Mouse (Mus musculus): ENCODE measurements around the gene Cxcr4. TPM values are rescaled to one million over a fixed set of nuclear protein-coding genes. Genes with fewer than 3 reads are reported as not detected.

Gene Cxcr4
- polyA plus RNA-seq (2015; fragmentation: Nextera tagmentation; extraction: Ambion mirVana): 1.3 TPM in 2 replicates

DNA sequence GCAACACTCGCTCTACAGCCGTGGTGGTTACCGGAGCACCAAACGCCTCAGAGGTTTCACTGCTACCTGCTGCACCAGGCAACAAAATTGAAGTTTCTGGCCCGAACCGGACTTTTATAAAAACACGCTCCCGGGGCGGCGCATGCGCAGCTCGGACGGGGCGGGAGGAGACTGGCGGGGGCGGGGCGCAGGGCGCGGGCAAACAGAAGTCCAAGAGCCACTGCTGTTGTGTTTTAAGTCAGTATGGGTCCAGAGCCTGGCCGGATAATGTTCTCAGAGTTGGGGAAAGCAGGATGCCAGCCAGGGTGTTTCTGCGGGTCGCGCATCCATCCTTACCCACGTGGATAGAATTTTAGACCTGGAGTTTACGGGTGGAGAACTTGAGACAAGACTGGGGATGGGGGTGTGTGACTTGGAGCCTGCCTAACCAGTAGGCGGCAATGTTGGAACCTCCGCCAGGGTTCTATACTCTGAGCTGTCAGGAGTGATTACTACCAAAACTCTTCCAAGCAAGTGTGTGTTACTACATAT is at the start of gene Cxcr4:
Gene Cxcr4 (minus strand): TSS at position 83 of the 531 bp plus-strand sequence.
- peak; percentile 62 for ATAC-seq
- Histone ChIP-seq H3K4me2 (replicated peaks; ENCODE audit: low read depth) (peak within 1 kb of the TSS; percentile 88), H3K27me3 (replicated peaks; ENCODE audit: control insufficient read depth, insufficient read depth, low read length) (peaks cover 16% of the 10 kb centered on the region), H3K27ac (ENCODE audit: low read depth, low read length) (no peak within 1 kb of the TSS), H3K9ac (ENCODE audit: low read depth, low read length) (peak within 1 kb of the TSS; percentile 8), H3K4me1 (replicated peaks; ENCODE audit: control insufficient read depth, insufficient read depth, low read length) (peaks cover 8% of the 10 kb centered on the region; the same call in 1 of the 2 replicates), H3K4me3 (ENCODE audit: low read depth, low read length) (peak within 1 kb of the TSS; percentile 52), H3K36me3 (ENCODE audit: control insufficient read depth, insufficient read depth) (no peaks in the 10 kb centered on the region), H3K9me3 (ENCODE audit: control insufficient read depth) (no peaks in the 10 kb centered on the region)
- peak; percentile 68 for TF ChIP-seq CTCF (IDR thresholded peaks at IDR 0.05; ENCODE audit: low read depth)
- WGBS: under 1% methylated on average over 27 of the region's 27 CpGs

DNA sequence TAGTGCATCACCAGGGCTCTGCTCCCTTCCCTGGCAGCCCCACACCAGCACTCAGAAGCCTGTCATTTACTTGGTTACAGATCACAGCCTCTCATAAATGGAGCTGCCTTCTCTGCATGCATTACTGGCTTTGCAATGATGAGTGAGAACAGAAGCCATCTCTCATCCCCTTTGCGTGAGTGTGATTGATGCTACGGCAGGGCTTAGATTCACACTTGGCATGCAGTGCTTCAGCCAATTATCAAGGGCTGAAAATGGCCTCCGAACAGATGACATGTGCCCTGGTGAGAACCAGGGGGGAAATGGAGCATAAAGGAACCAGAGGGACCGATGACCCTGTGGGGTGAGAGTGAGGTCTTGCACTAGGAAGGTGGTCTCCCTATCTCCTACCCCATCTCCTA is 47.6 kb upstream of the Cxcr4 start:
- no peak overlapping the region for H3K4me3 ChIP-seq (ENCODE audit: low read depth, low read length)
- H3K27ac ChIP-seq (ENCODE audit: low read depth, low read length): no peak overlapping the region
- H3K27me3 ChIP-seq (replicated peaks; ENCODE audit: control insufficient read depth, insufficient read depth, low read length): no peaks in the 10 kb centered on the region
- no peaks in the 10 kb centered on the region for H3K36me3 ChIP-seq (ENCODE audit: control insufficient read depth, insufficient read depth)
- no peaks in the 10 kb centered on the region for H3K9me3 ChIP-seq (ENCODE audit: control insufficient read depth)
- no peak for TF ChIP-seq CTCF (IDR thresholded peaks at IDR 0.05; ENCODE audit: low read depth)
- no peaks in the 10 kb centered on the region for H3K4me1 ChIP-seq (replicated peaks; ENCODE audit: control insufficient read depth, insufficient read depth, low read length)
- ATAC-seq: no peak
- 70% methylated on average over 4 of the region's 4 CpGs for WGBS
- H3K9ac ChIP-seq (ENCODE audit: low read depth, low read length): no peak overlapping the region
- no peak overlapping the region for H3K4me2 ChIP-seq (replicated peaks; ENCODE audit: low read depth)

DNA sequence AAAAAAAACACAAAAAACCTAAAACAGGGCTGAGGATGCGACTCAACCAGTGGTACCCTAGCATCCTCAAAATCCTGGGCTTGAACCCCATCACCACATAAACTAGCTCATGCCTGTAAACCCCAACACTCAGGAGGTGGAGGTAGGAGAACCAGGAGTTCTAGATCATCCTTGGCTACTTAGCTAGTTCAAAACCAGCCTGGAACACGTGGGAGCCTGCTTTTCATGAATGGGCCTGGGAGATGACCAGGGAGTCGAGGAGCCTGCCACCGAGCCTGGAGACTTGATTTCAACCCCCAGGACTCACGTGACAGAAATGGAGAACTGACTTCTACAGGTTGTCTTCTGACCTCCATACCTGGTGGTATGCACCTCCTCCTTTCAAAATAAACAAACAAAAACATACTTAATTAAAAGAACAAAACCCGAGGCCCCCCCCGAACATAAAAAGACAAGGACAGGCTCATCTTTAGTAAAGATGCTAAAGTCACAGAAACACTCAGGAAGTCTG is 45.2 kb upstream of the Cxcr4 start:
- 91% methylated on average over 7 of the region's 7 CpGs for WGBS
- no peaks in the 10 kb centered on the region for H3K4me1 ChIP-seq (replicated peaks; ENCODE audit: control insufficient read depth, insufficient read depth, low read length)
- H3K9ac ChIP-seq (ENCODE audit: low read depth, low read length): no peak overlapping the region
- no peaks in the 10 kb centered on the region for H3K27me3 ChIP-seq (replicated peaks; ENCODE audit: control insufficient read depth, insufficient read depth, low read length)
- H3K4me3 ChIP-seq (ENCODE audit: low read depth, low read length): no peak overlapping the region
- no peak overlapping the region for H3K4me2 ChIP-seq (replicated peaks; ENCODE audit: low read depth)
- H3K36me3 ChIP-seq (ENCODE audit: control insufficient read depth, insufficient read depth): no peaks in the 10 kb centered on the region
- ATAC-seq: no peak
- H3K9me3 ChIP-seq (ENCODE audit: control insufficient read depth): no peaks in the 10 kb centered on the region
- no peak overlapping the region for H3K27ac ChIP-seq (ENCODE audit: low read depth, low read length)
- no peak for TF ChIP-seq CTCF (IDR thresholded peaks at IDR 0.05; ENCODE audit: low read depth)

DNA sequence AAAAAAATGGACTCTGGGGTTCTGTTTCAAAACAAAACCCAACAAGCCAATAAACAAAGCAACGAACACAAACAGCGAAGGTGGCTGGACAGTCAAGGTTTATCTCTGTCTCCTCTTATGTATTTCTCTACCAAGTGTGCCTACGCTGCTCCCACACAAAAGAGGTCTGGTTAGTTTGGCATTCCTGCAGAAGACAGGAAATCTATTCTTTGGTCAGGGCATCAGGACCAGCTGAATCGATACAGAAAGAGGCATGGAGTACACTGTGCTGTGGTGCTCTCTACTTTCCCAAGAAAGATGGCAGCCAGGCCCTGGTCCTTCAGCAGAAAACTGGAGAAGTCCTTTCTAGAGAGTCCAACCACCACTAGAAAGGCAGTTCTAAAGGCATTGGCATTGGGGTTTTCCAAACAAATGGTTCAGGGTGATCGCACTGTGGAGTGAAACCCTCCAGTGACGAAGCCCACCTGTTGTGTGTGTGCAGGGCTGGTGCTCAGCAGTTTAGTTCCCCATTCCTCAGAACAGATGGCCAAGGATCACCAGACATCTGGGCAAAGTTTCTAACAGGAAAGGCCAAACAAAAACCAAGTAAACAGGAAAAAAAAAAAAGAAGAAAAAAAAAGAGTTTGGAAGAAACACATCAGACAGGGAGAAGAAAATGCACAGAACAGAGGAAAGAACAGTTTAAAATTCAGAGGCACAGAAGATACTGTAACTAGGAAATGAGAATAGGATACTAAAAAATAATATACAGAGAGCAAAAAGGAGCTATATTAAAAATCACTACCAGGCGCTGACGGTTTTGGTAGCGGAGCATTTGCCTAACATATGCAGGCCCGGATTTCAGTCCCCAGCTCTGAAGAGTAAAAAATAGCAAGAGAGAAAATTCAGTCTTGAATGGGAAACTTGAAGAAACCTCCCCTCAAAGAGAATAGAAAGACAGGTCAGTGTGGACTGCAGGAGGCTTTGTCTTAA is 44.5 kb upstream of the Cxcr4 start:
- no peak for TF ChIP-seq CTCF (IDR thresholded peaks at IDR 0.05; ENCODE audit: low read depth)

DNA sequence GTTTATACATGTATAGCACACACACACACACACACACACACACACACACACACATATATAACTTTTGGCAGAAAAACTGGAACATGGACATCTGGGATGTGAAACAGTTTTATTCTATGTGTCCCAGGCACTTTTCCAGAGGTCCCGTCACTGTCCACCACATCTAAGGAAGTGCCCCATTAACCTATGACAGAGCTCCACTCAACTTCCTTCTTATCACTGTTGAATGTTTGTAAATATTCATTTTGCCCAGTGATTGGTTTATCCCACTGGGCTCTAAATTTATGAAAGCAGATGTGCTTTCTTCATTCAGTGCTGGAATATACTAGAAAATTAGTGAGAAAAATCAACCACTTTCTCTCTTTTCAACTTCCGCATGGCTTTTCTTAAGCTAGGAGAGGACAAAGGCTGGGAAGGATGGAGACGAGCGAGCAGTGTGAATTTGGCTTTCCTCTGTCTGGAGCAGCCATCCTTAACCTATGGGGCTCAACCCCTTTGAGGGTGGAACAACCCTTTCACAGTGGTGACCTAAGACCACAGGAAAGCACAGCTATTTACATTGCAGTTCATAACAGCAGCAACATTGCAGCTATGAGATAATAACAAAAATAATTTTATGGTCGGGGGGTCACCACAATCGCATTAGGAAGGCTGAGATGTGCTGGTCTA is 41.8 kb upstream of the Cxcr4 start:
- WGBS: 71% methylated on average over 6 of the region's 6 CpGs
- no peak overlapping the region for H3K9ac ChIP-seq (ENCODE audit: low read depth, low read length)
- no peaks in the 10 kb centered on the region for H3K9me3 ChIP-seq (ENCODE audit: control insufficient read depth)
- ATAC-seq: no peak
- no peak for TF ChIP-seq CTCF (IDR thresholded peaks at IDR 0.05; ENCODE audit: low read depth)
- H3K36me3 ChIP-seq (ENCODE audit: control insufficient read depth, insufficient read depth): no peaks in the 10 kb centered on the region
- H3K27ac ChIP-seq (ENCODE audit: low read depth, low read length): no peak overlapping the region
- no peak overlapping the region for H3K4me2 ChIP-seq (replicated peaks; ENCODE audit: low read depth)
- H3K27me3 ChIP-seq (replicated peaks; ENCODE audit: control insufficient read depth, insufficient read depth, low read length): no peaks in the 10 kb centered on the region
- no peaks in the 10 kb centered on the region for H3K4me1 ChIP-seq (replicated peaks; ENCODE audit: control insufficient read depth, insufficient read depth, low read length)
- no peak overlapping the region for H3K4me3 ChIP-seq (ENCODE audit: low read depth, low read length)

More for the DNA sequence above, 44.5 kb upstream of the Cxcr4 start:
- no peaks in the 10 kb centered on the region for H3K4me1 ChIP-seq (replicated peaks; ENCODE audit: control insufficient read depth, insufficient read depth, low read length)
- H3K4me3 ChIP-seq (ENCODE audit: low read depth, low read length): no peak overlapping the region
- H3K9ac ChIP-seq (ENCODE audit: low read depth, low read length): no peak overlapping the region
- H3K27me3 ChIP-seq (replicated peaks; ENCODE audit: control insufficient read depth, insufficient read depth, low read length): no peaks in the 10 kb centered on the region
- no peaks in the 10 kb centered on the region for H3K36me3 ChIP-seq (ENCODE audit: control insufficient read depth, insufficient read depth)
- H3K9me3 ChIP-seq (ENCODE audit: control insufficient read depth): no peaks in the 10 kb centered on the region
- no peak overlapping the region for H3K27ac ChIP-seq (ENCODE audit: low read depth, low read length)
- H3K4me2 ChIP-seq (replicated peaks; ENCODE audit: low read depth): no peak overlapping the region
- 86% methylated on average over 10 of the region's 10 CpGs for WGBS
- ATAC-seq: no peak

DNA sequence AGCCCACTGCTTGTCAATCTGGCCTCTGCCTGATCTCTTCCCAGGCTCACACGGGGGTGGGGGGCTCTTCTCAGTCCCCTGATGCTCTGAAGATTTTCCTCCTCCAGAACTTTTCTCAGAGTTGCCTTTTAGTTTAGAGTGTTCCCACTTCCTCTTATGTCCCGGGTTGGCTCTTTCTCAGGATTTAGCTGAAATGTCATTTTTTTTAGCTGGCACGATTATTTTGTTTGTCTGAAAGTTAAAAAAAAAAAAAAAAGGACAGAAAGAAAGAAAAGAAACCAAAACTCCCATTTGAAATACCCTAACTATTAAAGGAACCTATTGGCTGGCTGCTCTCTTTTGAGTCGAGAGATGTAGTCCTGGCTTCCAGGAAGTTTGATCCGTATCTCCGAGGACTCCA is 40.4 kb upstream of the Cxcr4 start:
- no peaks in the 10 kb centered on the region for H3K4me1 ChIP-seq (replicated peaks; ENCODE audit: control insufficient read depth, insufficient read depth, low read length)
- H3K27me3 ChIP-seq (replicated peaks; ENCODE audit: control insufficient read depth, insufficient read depth, low read length): no peaks in the 10 kb centered on the region
- H3K9ac ChIP-seq (ENCODE audit: low read depth, low read length): no peak overlapping the region
- H3K4me2 ChIP-seq (replicated peaks; ENCODE audit: low read depth): no peak overlapping the region
- H3K4me3 ChIP-seq (ENCODE audit: low read depth, low read length): no peak overlapping the region
- no peaks in the 10 kb centered on the region for H3K9me3 ChIP-seq (ENCODE audit: control insufficient read depth)
- ATAC-seq: no peak
- no peak overlapping the region for H3K27ac ChIP-seq (ENCODE audit: low read depth, low read length)
- WGBS: 63% methylated on average over 6 of the region's 6 CpGs
- no peaks in the 10 kb centered on the region for H3K36me3 ChIP-seq (ENCODE audit: control insufficient read depth, insufficient read depth)
- TF ChIP-seq CTCF (IDR thresholded peaks at IDR 0.05; ENCODE audit: low read depth): no peak

Measured in intestine, postnatal 0 days (tissue).